Mouse (Mus musculus): ENCODE measurements around the gene Gprc5b.

Gene Gprc5b

GRCm38 (mm10) chr7:118991341-118991884 is 3.6 kb downstream of the Gprc5b start:
- ATAC-seq (ENCODE audit: insufficient number of reproducible peaks, low FRiP score, low TSS enrichment), result no peak

DNA sequence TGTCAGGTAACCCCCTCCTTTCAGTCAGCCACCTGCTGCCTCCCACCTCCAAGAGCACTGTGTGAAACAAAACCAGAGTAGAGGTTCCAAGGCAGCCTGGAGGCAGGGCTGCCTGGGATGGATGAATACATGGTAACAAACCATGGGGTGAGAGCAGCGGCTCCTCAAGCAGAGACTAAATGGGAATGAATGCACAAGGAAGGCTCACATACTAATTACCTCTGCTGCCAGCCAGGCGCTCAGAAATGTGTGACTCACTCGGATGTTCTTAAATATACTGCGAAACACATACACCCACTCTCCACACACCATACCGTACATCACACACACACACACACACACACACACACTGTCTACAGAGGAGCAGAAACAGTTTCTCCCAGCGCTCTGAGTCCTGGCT is 4.7 kb downstream of the Gprc5b start:
- ATAC-seq (ENCODE audit: insufficient number of reproducible peaks, low FRiP score, low TSS enrichment), result no peak

- no peak for ATAC-seq (ENCODE audit: insufficient number of reproducible peaks, low FRiP score, low TSS enrichment)
Measured at GRCm38 (mm10) chr7:118989275-118989856, 5.6 kb downstream of the Gprc5b start.

GRCm38 (mm10) chr7:118986369-118986768 is 8.6 kb downstream of the Gprc5b start:
- no peak for ATAC-seq (ENCODE audit: insufficient number of reproducible peaks, low FRiP score, low TSS enrichment)

DNA sequence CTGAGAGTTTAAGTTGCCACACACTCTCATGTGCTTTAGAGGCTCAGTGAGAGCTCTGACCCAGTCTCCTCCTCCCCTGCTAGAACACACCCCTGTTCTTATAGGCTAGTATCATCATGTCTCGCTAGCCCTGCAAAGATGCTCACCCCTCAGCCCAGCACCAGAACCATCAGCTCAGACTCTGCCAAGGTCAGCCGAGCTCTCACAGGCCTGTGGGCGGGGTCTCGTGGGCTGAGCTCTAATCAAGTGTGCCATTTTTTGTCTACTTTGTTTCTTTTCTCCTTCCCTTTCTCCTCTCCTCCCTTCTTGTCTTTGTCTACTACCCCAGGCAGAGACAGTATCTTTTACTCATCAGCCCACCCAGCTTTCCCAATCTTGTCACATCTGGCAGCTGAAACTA is 9.2 kb downstream of the Gprc5b start:
- ATAC-seq (ENCODE audit: insufficient number of reproducible peaks, low FRiP score, low TSS enrichment), result no peak

DNA sequence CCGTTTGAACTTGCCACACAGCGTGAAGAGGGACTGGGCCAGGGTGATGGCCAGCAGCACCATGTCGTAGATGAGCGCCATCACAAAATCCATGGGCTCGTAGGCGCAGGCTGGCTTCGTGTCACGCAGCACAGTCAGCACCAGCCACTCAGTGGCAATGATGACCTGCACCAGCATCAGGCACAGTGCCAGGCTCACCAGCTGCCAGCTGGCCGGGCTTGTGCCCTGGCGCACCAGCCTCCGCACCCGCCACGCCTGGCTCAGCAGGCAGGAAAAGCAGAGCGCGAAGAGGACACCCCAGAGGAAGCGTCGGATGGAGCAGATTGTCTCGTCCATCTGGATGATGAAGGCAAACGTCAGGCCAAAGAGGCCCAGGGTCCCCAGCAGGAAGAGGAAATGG is 11.1 kb downstream of the Gprc5b start:
- ATAC-seq (ENCODE audit: insufficient number of reproducible peaks, low FRiP score, low TSS enrichment), result peak; percentile 60

DNA sequence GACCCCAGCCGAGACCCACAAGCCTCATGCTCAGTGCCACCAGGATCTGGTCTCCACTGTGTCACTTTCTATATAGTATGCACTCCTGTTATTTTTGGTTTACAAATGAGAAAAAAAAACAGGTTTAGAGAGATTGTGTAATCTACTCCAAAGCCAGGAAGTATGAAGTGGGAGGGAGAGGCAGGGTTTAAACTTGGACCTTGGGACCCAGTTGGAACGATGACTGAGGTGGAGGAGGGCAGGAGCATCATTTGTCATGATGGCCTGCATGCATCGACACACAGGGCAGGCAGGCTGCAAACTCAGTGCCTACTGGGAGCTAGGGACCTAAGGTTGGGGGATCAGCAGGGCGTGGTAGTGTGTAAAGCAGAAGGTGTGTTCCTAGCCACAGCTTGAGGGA is 12.4 kb downstream of the Gprc5b start:
- no peak for ATAC-seq (ENCODE audit: insufficient number of reproducible peaks, low FRiP score, low TSS enrichment)

- ATAC-seq (ENCODE audit: insufficient number of reproducible peaks, low FRiP score, low TSS enrichment), result no peak
Measured at GRCm38 (mm10) chr7:118981831-118982230, 13.2 kb downstream of the Gprc5b start.

DNA sequence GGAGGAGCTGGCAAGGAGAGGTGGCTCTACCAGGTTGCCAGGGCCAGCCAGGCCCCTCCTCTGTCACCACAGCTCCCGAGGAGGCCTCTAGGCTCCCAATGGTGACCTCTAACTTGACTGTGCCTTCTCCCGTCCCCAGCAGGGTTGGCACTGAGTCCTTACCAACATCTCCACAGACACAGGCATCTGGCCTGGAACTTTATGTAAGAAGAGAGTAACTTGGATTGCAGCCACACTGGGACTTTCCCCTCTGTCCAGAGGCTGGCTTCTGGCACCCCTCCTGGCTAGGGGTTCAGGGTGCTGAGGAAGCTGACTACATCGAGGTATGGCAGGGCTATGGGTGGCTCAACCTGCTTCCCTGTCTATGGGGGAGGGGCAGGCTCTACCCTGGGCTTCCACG is 13.7 kb downstream of the Gprc5b start:
- ATAC-seq (ENCODE audit: insufficient number of reproducible peaks, low FRiP score, low TSS enrichment), result no peak

- peak; percentile 67 for ATAC-seq (ENCODE audit: insufficient number of reproducible peaks, low FRiP score, low TSS enrichment)
Measured at GRCm38 (mm10) chr7:118979708-118980107, 15.3 kb downstream of the Gprc5b start.

DNA sequence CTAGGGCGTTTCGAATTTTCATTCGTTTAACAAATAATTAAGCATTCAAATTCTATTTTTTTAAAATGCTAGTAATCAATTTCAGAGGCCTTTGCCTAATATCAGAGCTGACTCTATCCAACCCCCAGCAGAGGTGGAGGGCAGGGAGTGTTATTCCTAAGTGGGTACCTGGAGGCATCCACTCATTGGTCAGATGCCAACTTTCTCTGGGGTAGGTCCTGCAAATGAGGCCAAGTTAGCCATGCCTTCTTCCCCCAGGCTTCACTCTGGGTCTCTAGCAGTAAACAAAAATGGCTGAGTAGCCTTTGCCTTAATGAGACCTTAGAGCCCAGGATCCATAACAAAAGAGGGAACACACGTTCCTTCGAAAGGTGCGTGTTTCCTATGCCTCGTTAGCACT is 15.9 kb downstream of the Gprc5b start:
- no peak for ATAC-seq (ENCODE audit: insufficient number of reproducible peaks, low FRiP score, low TSS enrichment)

GRCm38 (mm10) chr7:118977167-118977543 is 17.9 kb downstream of the Gprc5b start:
- ATAC-seq (ENCODE audit: insufficient number of reproducible peaks, low FRiP score, low TSS enrichment), result no peak

DNA sequence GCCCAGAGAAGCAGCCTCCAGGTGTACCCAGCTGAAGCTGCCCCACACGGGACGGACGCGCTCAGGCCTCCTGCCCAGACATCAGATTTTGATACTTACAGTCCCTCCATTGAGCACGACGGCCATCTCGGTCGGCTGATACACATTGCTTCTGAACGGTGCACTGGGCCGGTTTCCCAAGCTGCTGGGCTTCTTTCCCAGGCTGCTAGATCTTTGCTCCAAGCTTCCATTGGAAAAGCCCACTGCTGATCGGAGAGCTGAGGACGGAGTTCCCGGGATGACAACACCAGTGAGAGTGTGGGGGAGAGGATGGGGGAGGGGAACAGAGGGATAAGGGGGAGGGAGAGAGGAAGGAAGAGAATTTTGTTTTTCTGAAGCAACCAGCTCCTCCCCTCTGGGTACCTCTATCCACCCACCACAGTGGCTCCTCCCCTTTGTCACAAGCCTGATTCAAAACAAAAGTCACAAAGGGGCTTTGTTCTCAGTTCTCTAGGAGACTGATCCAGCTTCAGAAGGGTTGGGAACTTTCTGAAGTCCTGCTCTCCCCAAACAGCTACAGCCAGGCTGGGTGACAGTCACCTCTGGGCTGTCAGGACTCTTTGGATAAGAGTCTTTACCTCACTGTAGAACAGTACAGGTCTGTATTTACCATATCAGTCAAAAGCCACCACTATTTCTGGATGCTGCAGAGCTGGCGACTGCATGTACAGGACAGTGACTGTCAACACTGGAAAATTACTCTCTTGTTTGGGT is 18.4 kb downstream of the Gprc5b start:
- ATAC-seq (ENCODE audit: insufficient number of reproducible peaks, low FRiP score, low TSS enrichment), result no peak

GRCm38 (mm10) chr7:118975837-118976236 is 19.2 kb downstream of the Gprc5b start:
- no peak for ATAC-seq (ENCODE audit: insufficient number of reproducible peaks, low FRiP score, low TSS enrichment)

DNA sequence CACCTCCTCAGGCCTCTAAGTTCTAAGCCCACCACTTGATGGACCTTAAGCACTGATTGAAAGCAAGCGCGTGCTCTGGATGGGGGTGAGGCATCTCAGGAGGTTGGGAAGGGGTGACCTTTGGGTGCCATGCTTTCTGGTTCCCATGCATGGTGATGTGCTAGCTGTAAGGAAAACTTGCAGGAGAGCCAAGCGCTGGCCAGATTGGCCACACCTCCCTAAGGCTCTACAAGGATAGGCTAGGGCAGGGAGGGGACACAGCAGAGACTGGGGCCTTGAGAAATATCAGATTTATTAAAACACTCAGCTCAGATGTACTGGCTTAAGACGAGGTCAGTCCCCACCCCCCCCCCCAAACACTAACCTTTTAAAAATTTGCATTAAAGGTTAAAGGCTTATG is 21.6 kb downstream of the Gprc5b start:
- ATAC-seq (ENCODE audit: insufficient number of reproducible peaks, low FRiP score, low TSS enrichment), result no peak

- no peak for ATAC-seq (ENCODE audit: insufficient number of reproducible peaks, low FRiP score, low TSS enrichment)
Measured at GRCm38 (mm10) chr7:118972306-118972705, 22.7 kb downstream of the Gprc5b start.

DNA sequence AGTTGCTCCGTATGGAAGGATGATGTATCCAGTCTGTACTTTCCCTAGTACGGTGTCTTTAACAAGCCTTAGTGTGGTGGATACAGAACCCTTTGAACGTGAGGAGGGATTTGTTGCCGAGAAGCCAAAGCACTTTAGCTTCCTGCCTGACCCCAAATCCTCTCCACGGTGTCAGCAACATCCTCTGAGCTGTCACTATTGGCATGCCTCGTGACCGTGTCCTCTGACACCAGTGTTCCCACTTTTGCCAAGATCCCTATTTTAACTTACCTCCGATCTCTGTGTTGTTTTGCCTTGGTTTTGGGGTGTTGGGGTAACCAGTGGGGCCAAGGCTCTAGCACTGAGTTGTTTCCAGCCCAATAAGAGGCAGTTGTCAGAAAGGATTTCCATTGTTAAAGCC is 23.5 kb downstream of the Gprc5b start:
- ATAC-seq (ENCODE audit: insufficient number of reproducible peaks, low FRiP score, low TSS enrichment), result no peak

DNA sequence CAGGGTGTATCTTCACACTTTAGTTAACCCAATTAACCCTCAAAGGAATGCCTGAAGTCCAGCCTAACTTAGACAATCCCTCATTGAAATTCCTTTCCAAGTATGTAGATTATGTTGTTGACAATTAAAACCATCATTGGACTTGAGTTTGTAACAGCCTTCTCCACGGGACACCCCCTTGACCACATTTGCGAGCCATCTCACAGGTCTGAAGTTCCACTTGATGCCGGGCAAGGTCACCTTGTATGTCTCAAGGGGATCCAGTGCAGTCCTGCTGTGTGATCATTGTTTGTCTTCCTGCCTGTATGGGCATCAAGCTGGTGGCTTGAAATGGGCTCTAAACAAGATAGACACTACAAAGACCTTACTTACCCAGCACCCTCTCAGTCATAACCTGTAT is 26.1 kb downstream of the Gprc5b start:
- no peak for ATAC-seq (ENCODE audit: insufficient number of reproducible peaks, low FRiP score, low TSS enrichment)

DNA sequence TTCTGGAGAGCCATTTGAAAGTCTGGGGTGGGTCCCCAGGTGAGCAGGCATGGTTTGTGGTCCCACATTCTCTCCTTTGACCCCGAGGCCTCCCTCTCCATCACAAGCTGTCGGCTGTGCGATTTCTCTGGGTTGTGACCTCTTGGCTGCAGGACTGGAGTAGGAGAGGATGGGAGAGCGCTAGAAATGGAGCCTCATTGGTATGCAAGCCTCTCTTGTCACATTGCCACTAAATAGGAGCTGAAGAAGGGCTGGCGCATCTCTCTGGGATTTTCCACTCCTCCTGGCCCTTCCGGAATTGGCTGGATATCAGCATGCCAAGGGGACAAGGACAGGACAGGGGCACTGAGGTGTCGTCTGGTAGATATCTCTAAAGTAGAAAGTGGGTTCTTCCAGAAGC is 29.8 kb downstream of the Gprc5b start:
- ATAC-seq (ENCODE audit: insufficient number of reproducible peaks, low FRiP score, low TSS enrichment), result peak; percentile 58; the same call in 1 of the 2 replicates

DNA sequence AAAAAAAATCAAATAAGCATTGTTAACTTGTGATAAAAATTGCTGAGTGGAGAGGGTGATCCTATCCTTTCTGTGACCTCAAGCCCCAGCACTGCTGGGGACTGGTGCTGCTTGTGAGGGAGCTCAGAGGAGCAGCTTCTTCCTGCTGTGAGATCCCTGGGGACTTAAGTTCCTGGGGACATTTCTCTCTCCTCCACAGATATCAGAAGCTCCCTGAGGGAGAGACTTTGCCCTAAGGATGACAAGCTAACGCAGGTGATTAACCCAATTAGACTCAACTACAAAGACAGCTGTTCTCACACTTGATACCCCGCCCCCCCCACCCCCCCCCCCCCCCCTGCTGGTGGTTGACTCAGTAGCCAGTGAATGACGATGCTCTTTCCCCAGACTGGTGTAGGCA is 30.2 kb downstream of the Gprc5b start:
- no peak for ATAC-seq (ENCODE audit: insufficient number of reproducible peaks, low FRiP score, low TSS enrichment)

DNA sequence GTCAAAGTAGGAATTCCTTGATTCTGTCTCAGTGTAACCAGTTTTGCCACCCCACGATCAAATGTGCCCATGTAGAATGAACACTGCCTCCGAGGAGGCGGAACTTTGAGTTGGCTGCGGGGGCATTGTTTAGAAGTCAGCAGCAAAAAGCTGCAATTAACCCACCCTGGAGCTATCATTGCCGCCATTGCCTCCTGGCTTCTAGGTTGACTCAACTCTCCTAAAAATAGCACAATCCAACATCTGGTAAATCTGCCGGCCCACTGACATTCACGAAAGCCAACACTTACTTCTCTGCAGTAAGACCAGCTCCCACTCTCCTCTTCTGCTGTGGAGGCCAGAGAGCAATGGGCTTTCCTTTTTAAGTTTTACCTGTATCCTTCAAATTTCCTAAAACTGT is 35.8 kb downstream of the Gprc5b start:
- no peak for ATAC-seq (ENCODE audit: insufficient number of reproducible peaks, low FRiP score, low TSS enrichment)

GRCm38 (mm10) chr7:118956616-118957246 is 38.3 kb downstream of the Gprc5b start:
- ATAC-seq (ENCODE audit: insufficient number of reproducible peaks, low FRiP score, low TSS enrichment), result no peak
